Mouse (Mus musculus) MEL (cell line): ENCODE results near the gene Tnrc18.

Source experiments
- BHLHE40 ChIP-seq: IDR thresholded peaks from 2 replicates; pipeline ENCODE4 v1.6.1; 2012; ENCODE audit warnings: low read depth, mild to moderate bottlenecking, inconsistent platforms, low read length, improper control_type of control experiment, borderline replicate concordance
- CTCF ChIP-seq, 3 experiments: IDR thresholded peaks in 2 of 3; conservative IDR thresholded peaks in 1 of 3; 2 replicates each; pipeline ENCODE4 v1.5.1; 2011 to 2012; ENCODE audit warnings: low read length in 3 of 3, low read depth in 2 of 3, mild to moderate bottlenecking in 2 of 3, improper control_type of control experiment in 1 of 3, inconsistent platforms in 1 of 3, mixed read lengths in 1 of 3, moderate library complexity in 1 of 3; ENCODE audit not compliant: control insufficient read depth in 1 of 3, insufficient read depth in 1 of 3, poor library complexity in 1 of 3, severe bottlenecking in 1 of 3
- E2F4 ChIP-seq: IDR thresholded peaks from 2 replicates; pipeline ENCODE4 v1.6.1; 2011; ENCODE audit warnings: low read depth, low read length, improper control_type of control experiment, borderline replicate concordance
- JUND ChIP-seq: IDR thresholded peaks from 2 replicates; pipeline ENCODE4 v1.6.1; 2011; ENCODE audit warnings: low read depth, mild to moderate bottlenecking, improper control_type of control experiment, low read length
- MAZ ChIP-seq: IDR thresholded peaks from 2 replicates; pipeline ENCODE4 v1.6.1; 2012; ENCODE audit warnings: low read depth, mild to moderate bottlenecking, inconsistent platforms, low read length, improper control_type of control experiment
- POLR2A ChIP-seq, 2 experiments: IDR thresholded peaks; 2 replicates each; pipeline ENCODE4 v1.6.1; 2011 to 2012; ENCODE audit warnings: low read length in 2 of 2, mild to moderate bottlenecking in 2 of 2, control low read depth in 1 of 2, improper control_type of control experiment in 1 of 2, low read depth in 1 of 2, moderate library complexity in 1 of 2; ENCODE audit not compliant: control insufficient read depth in 1 of 2, insufficient read depth in 1 of 2, poor library complexity in 1 of 2
- RAD21 ChIP-seq: IDR thresholded peaks from 2 replicates; pipeline ENCODE4 v1.6.1; 2011; ENCODE audit warnings: mild to moderate bottlenecking, low read depth, low read length, improper control_type of control experiment
- TCF12 ChIP-seq: IDR thresholded peaks from 2 replicates; pipeline ENCODE4 v1.6.1; 2014; ENCODE audit warnings: low read depth, mild to moderate bottlenecking, inconsistent platforms, low read length, improper control_type of control experiment, moderate library complexity
- USF1 ChIP-seq: IDR thresholded peaks from 2 replicates; pipeline ENCODE4 v1.6.1; 2014; ENCODE audit warnings: low read depth, mild to moderate bottlenecking, inconsistent platforms, low read length, improper control_type of control experiment, moderate library complexity
- ZC3H11A ChIP-seq: IDR thresholded peaks from 2 replicates; pipeline ENCODE4 v1.6.1; 2012; ENCODE audit warnings: low read depth, mild to moderate bottlenecking, inconsistent platforms, low read length, improper control_type of control experiment
- ZMIZ1 ChIP-seq: IDR thresholded peaks from 2 replicates; pipeline ENCODE4 v1.6.1; 2012; ENCODE audit warnings: low read depth, mild to moderate bottlenecking, inconsistent platforms, low read length, improper control_type of control experiment, moderate library complexity
- ZNF384 ChIP-seq: IDR thresholded peaks from 2 replicates; pipeline ENCODE4 v1.6.1; 2012; ENCODE audit warnings: low read depth, mild to moderate bottlenecking, inconsistent platforms, low read length, improper control_type of control experiment

DNA sequence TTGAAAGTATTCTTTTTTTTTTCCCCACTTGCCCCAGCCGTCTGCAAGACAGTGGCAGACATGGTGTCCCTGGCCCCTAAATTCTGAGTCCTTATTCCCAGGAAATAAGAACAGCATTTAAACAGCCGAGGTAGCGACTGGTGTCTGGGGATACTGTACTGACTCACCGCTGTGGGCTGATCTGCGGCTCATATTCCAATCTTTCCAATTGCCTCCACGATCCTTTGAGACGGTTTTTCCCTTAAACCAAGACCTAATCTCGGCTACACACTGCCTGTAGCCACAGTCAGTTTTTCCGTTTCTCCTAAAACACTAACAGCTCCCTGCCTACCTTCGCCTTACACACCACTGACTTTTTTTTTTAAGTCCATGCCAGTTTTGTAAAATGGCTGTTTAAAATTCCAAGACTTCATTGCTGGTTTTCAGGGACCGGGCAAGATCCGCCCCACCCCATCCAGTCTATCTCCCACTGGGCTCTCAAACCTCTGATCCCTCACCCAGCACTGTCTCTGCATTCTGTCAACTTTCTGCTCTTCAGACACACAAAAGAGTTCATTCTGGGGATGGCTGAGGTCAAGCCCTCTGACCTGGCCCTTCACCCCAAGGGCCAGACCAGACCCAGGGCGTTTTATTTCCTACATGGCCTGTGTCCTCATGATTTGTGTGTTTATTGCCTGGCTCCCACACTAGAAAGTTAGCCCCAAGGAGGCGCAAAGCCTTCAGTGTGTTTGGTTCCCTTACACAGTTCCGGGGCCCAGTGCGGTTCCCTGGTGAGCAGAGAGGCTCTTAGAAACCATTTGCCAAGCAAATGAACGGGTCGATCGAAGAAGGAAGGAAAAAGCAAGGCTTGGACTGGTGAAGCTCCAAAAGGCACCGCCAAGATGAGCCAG is 6.5 kb downstream of the Tnrc18 start:
- TF ChIP-seq USF1 (no peak), CTCF (IDR thresholded peaks at IDR 0.05 in 2 of 3, conservative IDR thresholded peaks at IDR 0.05 in 1 of 3; ENCODE audit: control insufficient read depth in 1 of 3, insufficient read depth in 1 of 3, low read depth in 2 of 3, low read length in 3 of 3, poor library complexity in 1 of 3, severe bottlenecking in 1 of 3) (no peak), TCF12 (no peak), MAZ (no peak), ZMIZ1 (no peak), JUND (no peak), POLR2A (IDR thresholded peaks at IDR 0.05; ENCODE audit: control insufficient read depth in 1 of 2, insufficient read depth in 1 of 2, low read depth in 1 of 2, low read length in 2 of 2, poor library complexity in 1 of 2) (no peak), E2F4 (no peak), BHLHE40 (no peak), ZC3H11A (no peak), RAD21 (no peak), ZNF384 (no peak)
